Mouse (Mus musculus) heart, embryonic 16.5 days (tissue): ENCODE measurements around the gene Brpf3. TPM values are rescaled to one million over a fixed set of nuclear protein-coding genes. Genes with fewer than 3 reads are reported as not detected.

ENCODE experiments used
- ATAC-seq: fragments of 200-750 bp; cut with Nextera tagmentation; replicated peaks from 2 replicates; pipeline ENCODE4 v1.8.0; 2017; ENCODE audit warnings: moderate number of reproducible peaks; ENCODE audit not compliant: insufficient read depth, low FRiP score; ENCODE audit errors: extremely low read depth
- H3K27ac ChIP-seq: fragments of 300-500 bp; sonication (generic); 2 replicates; pipeline ENCODE4 v1.5.1; 2014; ENCODE audit warnings: mild to moderate bottlenecking, low read length, control low read depth, moderate library complexity
- H3K27me3 ChIP-seq: fragments of 300-500 bp; sonication (generic); 2 replicates; pipeline ENCODE4 v1.6.1; 2014; ENCODE audit warnings: low read length, mixed read lengths; ENCODE audit not compliant: control insufficient read depth, insufficient read depth
- H3K36me3 ChIP-seq: fragments of 300-500 bp; sonication (generic); 2 replicates; pipeline ENCODE4 v1.6.1; 2014; ENCODE audit not compliant: control insufficient read depth, insufficient read depth
- H3K4me1 ChIP-seq: fragments of 300-500 bp; sonication (generic); 2 replicates; pipeline ENCODE4 v1.6.1; 2014; ENCODE audit warnings: low read length, mixed read lengths; ENCODE audit not compliant: control insufficient read depth, insufficient read depth
- H3K4me2 ChIP-seq: fragments of 300-500 bp; sonication (generic); 2 replicates; pipeline ENCODE4 v1.6.1; 2014; ENCODE audit warnings: low read depth, mild to moderate bottlenecking, control low read depth, low read length
- H3K4me3 ChIP-seq: fragments of 300-500 bp; sonication (generic); 2 replicates; pipeline ENCODE4 v1.5.1; 2014; ENCODE audit warnings: mild to moderate bottlenecking, control low read depth, low read length
- H3K9ac ChIP-seq: fragments of 300-500 bp; sonication (generic); 2 replicates; pipeline ENCODE4 v1.6.1; 2014; ENCODE audit warnings: low read length, control low read depth
- H3K9me3 ChIP-seq: fragments of 300-500 bp; sonication (generic); replicated peaks from 2 replicates; pipeline ENCODE4 v1.6.1; 2016; ENCODE audit warnings: low read length; ENCODE audit not compliant: control insufficient read depth
- WGBS: fragments of 180-500 bp; shearing (Covaris S2); extraction: QIAGEN DNeasy Blood & Tissue Kit; methylation state at CpG from one replicate; pipeline ENCODE4 v1.1.7; 2014; 5-methylcytosine and 5-hydroxymethylcytosine counted together
- polyA plus RNA-seq: library from polyadenylated mRNA; unstranded; fragments of >200 nt; fragmentation: Nextera tagmentation; extraction: Ambion mirVana; gene quantifications from 2 replicates; pipeline ENCODE4 v1.2.1, GENCODE M21; 2015

Gene Brpf3
- polyA plus RNA-seq, 1 experiment from 2014 or later = 6.7 TPM

DNA sequence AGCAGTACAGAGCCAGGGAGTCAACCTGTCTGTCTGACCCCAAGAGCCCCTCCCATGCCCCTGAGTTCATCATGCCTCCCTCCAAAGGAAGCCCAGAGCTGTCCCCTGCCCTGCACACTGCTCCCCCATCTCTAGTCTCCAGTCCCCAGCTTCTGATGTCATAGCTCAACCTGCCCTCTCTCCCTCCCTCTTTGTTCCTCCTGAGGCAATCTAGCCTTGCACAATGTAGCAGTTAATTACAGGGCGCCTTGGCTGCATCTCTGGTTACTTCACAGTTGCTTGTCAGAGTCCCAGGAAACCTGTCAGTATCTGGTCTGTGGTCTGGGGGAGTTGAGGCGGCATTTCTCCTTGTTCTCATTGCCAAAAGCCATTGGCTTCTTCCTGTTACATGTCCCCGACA is 55.1 kb downstream of the Brpf3 start:
- Histone ChIP-seq H3K27ac (no peak overlapping the region), H3K9ac (no peak overlapping the region), H3K4me3 (no peak overlapping the region), H3K9me3 (peaks cover 14% of the 10 kb centered on the region), H3K4me2 (no peak overlapping the region), H3K4me1 (no peaks in the 10 kb centered on the region), H3K27me3 (no peaks in the 10 kb centered on the region), H3K36me3 (no peaks in the 10 kb centered on the region)
- ATAC-seq = no peak
- WGBS = 70% methylated on average over 3 of the region's 3 CpGs

- Histone ChIP-seq H3K4me2 (no peak within 1 kb of the TSS), H3K4me1 (no peaks in the 10 kb centered on the region), H3K9me3 (peaks cover 14% of the 10 kb centered on the region), H3K4me3 (no peak within 1 kb of the TSS), H3K36me3 (no peaks in the 10 kb centered on the region), H3K27me3 (no peaks in the 10 kb centered on the region), H3K9ac (no peak within 1 kb of the TSS), H3K27ac (no peak within 1 kb of the TSS)
- WGBS = 30% methylated on average over 12 of the region's 12 CpGs
- ATAC-seq = no peak
These were observed 57.3 kb downstream of the Brpf3 start, which contains the start of gene Pnpla1 for GRCm38 (mm10) chr17:28858205-28858604. Pnpla1 (plus strand) TSS chr17:28858411.

DNA sequence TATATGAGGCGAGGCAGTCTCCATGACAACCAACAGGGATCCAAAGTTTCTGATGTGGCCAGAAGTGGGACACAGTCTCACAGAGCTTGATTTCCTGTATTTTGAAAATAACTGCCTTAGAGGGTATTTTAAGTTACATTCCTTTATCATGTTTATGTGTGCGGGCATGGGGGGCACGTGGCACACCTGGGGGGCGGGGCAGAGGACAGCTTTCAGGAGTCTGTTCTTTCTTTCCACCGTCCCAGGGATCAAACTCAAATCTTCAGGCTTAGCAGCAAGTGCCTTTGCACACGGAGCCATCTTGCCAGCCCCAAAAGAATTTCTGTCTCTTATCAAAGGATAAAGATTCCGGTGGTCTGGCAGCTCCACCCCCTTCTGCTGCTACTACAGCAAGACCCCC is 63.0 kb downstream of the Brpf3 start:
- no peaks in the 10 kb centered on the region for H3K27me3 ChIP-seq
- no peaks in the 10 kb centered on the region for H3K36me3 ChIP-seq
- WGBS = 60% methylated on average over 7 of the region's 7 CpGs
- H3K4me1 ChIP-seq = no peaks in the 10 kb centered on the region
- H3K4me3 ChIP-seq = no peak overlapping the region
- no peak overlapping the region for H3K4me2 ChIP-seq
- no peaks in the 10 kb centered on the region for H3K9me3 ChIP-seq
- H3K27ac ChIP-seq = no peak overlapping the region
- no peak overlapping the region for H3K9ac ChIP-seq
- no peak for ATAC-seq

- WGBS = 71% methylated on average over 6 of the region's 6 CpGs
These were observed 63.6 kb downstream of the Brpf3 start for GRCm38 (mm10) chr17:28864464-28864863.

GRCm38 (mm10) chr17:28866921-28867320 is 66.0 kb downstream of the Brpf3 start:
- Histone ChIP-seq H3K36me3 (no peaks in the 10 kb centered on the region), H3K4me3 (no peak overlapping the region), H3K9me3 (no peaks in the 10 kb centered on the region), H3K27ac (no peak overlapping the region), H3K4me1 (no peaks in the 10 kb centered on the region), H3K4me2 (no peak overlapping the region), H3K27me3 (no peaks in the 10 kb centered on the region), H3K9ac (no peak overlapping the region)
- ATAC-seq = no peak

More at GRCm38 (mm10) chr17:28864464-28864863, 63.6 kb downstream of the Brpf3 start:
- H3K27ac ChIP-seq = no peak overlapping the region
- no peaks in the 10 kb centered on the region for H3K27me3 ChIP-seq
- H3K9ac ChIP-seq = no peak overlapping the region
- no peaks in the 10 kb centered on the region for H3K4me1 ChIP-seq
- H3K36me3 ChIP-seq = no peaks in the 10 kb centered on the region
- H3K4me2 ChIP-seq = no peak overlapping the region
- H3K9me3 ChIP-seq = no peaks in the 10 kb centered on the region
- H3K4me3 ChIP-seq = no peak overlapping the region
- ATAC-seq = no peak

DNA sequence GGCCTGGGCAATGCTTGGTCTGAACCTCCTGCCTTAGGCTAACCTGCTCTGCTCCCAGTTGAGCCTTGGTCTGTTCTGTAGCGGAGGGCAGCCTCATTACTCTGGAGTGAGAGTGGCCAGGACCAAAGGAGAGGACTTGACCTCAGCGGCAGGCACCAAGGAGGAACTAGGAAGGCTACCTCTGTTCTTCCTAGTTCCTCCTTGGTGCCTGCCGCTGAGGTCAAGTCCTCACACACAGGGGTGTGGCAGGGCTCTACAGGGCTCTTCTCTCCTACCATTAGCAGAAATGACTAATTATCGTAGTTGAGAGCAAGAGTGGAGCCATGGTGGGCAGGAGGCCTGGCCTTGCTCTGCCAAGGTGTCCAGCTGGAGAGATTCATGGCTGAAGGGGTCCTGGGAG is 66.5 kb downstream of the Brpf3 start:
- Histone ChIP-seq H3K27ac (no peak overlapping the region), H3K4me3 (no peak overlapping the region), H3K9me3 (no peaks in the 10 kb centered on the region), H3K9ac (no peak overlapping the region), H3K4me2 (no peak overlapping the region), H3K36me3 (no peaks in the 10 kb centered on the region), H3K27me3 (no peaks in the 10 kb centered on the region), H3K4me1 (no peaks in the 10 kb centered on the region)
- 83% methylated on average over 4 of the region's 4 CpGs for WGBS
- no peak for ATAC-seq

- H3K9ac ChIP-seq = no peak overlapping the region
- H3K27ac ChIP-seq = no peak overlapping the region
- no peaks in the 10 kb centered on the region for H3K4me1 ChIP-seq
- no peaks in the 10 kb centered on the region for H3K9me3 ChIP-seq
- 51% methylated on average over 9 of the region's 9 CpGs for WGBS
- H3K4me3 ChIP-seq = no peak overlapping the region
- H3K36me3 ChIP-seq = no peaks in the 10 kb centered on the region
- no peak for ATAC-seq
- H3K4me2 ChIP-seq = no peak overlapping the region
- no peaks in the 10 kb centered on the region for H3K27me3 ChIP-seq
These were observed 68.7 kb downstream of the Brpf3 start for GRCm38 (mm10) chr17:28869412-28870110.

- Histone ChIP-seq H3K27ac (no peak overlapping the region), H3K9ac (no peak overlapping the region), H3K4me1 (peaks cover 6% of the 10 kb centered on the region), H3K4me3 (no peak overlapping the region), H3K36me3 (no peaks in the 10 kb centered on the region), H3K4me2 (no peak overlapping the region), H3K27me3 (no peaks in the 10 kb centered on the region), H3K9me3 (no peaks in the 10 kb centered on the region)
- WGBS = 70% methylated on average over 5 of the region's 5 CpGs
- no peak for ATAC-seq
These were observed 69.5 kb downstream of the Brpf3 start for GRCm38 (mm10) chr17:28870435-28870834.

GRCm38 (mm10) chr17:28871831-28872230 is 70.9 kb downstream of the Brpf3 start:
- Histone ChIP-seq H3K4me1 (peaks cover 8% of the 10 kb centered on the region), H3K4me3 (no peak overlapping the region), H3K4me2 (no peak overlapping the region), H3K9ac (no peak overlapping the region), H3K27ac (no peak overlapping the region), H3K27me3 (no peaks in the 10 kb centered on the region), H3K36me3 (no peaks in the 10 kb centered on the region), H3K9me3 (no peaks in the 10 kb centered on the region)
- no peak for ATAC-seq
- WGBS = 68% methylated on average over 11 of the region's 11 CpGs
